Mouse (Mus musculus) small intestine, adult 2 months (tissue): ENCODE data around the gene Cops7a. TPM values are rescaled to one million over a fixed set of nuclear protein-coding genes. Genes with fewer than 3 reads are reported as not detected.
A peak's percentile ranks its signal among the peaks of the same experiment; 100 is the strongest.

Experiments used
- H3K27ac ChIP-seq: fragments of 200-500 bp; 2 replicates; pipeline ENCODE4 v1.5.1; 2012; ENCODE audit warnings: low read depth, low read length, control low read depth, inconsistent platforms; ENCODE audit not compliant: insufficient read depth
- H3K27me3 ChIP-seq: fragments of 200-500 bp; 2 replicates; pipeline ENCODE4 v1.6.1; 2012; ENCODE audit warnings: mild to moderate bottlenecking, moderate library complexity, low read length, inconsistent platforms; ENCODE audit not compliant: control insufficient read depth, insufficient read depth
- H3K36me3 ChIP-seq: fragments of 200-500 bp; 2 replicates; pipeline ENCODE4 v1.6.1; 2012; ENCODE audit warnings: mild to moderate bottlenecking, low read length, control low read depth, inconsistent platforms; ENCODE audit not compliant: control insufficient read depth, insufficient read depth
- H3K4me1 ChIP-seq: fragments of 200-500 bp; 2 replicates; pipeline ENCODE4 v1.6.1; 2012; ENCODE audit warnings: low read length, inconsistent platforms, mixed read lengths; ENCODE audit not compliant: control insufficient read depth, insufficient read depth, insufficient read length
- H3K4me3 ChIP-seq: fragments of 200-500 bp; 2 replicates; pipeline ENCODE4 v1.5.1; 2012; ENCODE audit warnings: low read depth, mild to moderate bottlenecking, control low read depth, inconsistent platforms, low read length, moderate library complexity
- CTCF ChIP-seq: fragments of 200-500 bp; IDR thresholded peaks from 2 replicates; pipeline ENCODE4 v1.5.1; 2012; ENCODE audit warnings: low read depth, mild to moderate bottlenecking, control low read depth, inconsistent platforms, low read length, moderate library complexity, mixed read lengths; ENCODE audit not compliant: insufficient replicate concordance, insufficient read length; ENCODE audit errors: extremely low read depth
- POLR2A ChIP-seq: fragments of 200-500 bp; IDR thresholded peaks from 2 replicates; pipeline ENCODE4 v1.6.1; 2012; ENCODE audit warnings: low read depth, mild to moderate bottlenecking, control low read depth, inconsistent platforms, low read length, moderate library complexity
- WGBS: fragments of 180-500 bp; shearing (Covaris S2); methylation state at CpG from one replicate; pipeline ENCODE4 v1.1.7; 2018; 5-methylcytosine and 5-hydroxymethylcytosine counted together
- polyA plus RNA-seq: library from polyadenylated mRNA; depleted of rRNA; stranded (reverse); fragments of >200 nt; gene quantifications from 2 replicates; pipeline ENCODE4 v1.2.3, GENCODE M21; 2012

Cops7a gene
- polyA plus RNA-seq, 1 experiment, result 131 TPM

DNA sequence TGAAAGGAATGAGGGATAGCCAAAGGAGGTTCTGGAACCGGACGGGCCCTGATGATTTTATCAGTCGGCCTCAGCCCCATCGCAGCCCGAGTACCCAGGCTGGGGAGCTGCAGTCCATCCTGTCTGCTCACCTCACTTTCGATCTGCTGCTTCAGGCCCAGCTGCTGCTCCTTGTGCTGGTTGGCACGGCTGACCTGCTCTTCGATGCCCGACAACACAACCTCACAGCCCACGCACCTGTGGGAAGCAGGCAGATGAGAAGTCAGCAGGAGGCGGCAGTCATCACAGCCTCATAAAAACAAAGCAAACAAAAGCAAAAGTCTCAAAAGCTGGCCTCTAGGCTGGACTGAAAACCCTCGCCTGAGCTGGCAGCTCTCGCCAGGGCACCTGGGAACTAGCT is 5.4 kb downstream of the Cops7a start:
- H3K36me3 ChIP-seq, result peaks cover 36% of the 10 kb centered on the region
- H3K4me1 ChIP-seq, result peaks cover 7% of the 10 kb centered on the region
- no peak overlapping the region for H3K27ac ChIP-seq
- no peaks in the 10 kb centered on the region for H3K27me3 ChIP-seq
- WGBS, result 87% methylated on average over 13 of the region's 13 CpGs
- no peak for TF ChIP-seq CTCF
- no peak for TF ChIP-seq POLR2A
- no peak overlapping the region for H3K4me3 ChIP-seq

DNA sequence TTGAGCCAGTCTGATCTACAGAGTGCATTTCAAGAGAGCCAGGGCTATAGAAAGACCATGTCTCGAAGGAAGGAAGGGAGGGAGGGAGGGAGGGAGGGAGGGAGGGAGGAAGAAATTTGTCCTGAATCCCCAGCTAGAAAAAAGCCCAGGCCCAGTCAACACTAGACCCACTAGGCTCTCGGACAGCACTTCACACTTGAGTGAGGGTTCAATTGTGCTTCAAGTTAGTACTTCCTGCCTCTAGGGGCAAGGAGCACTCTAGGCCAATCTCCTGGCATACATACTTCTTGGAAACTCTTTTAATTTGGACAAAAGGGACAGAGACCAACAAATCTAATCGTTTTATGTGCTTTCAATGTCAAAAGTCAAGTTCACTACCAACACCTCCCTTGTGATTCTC is 7.2 kb downstream of the Cops7a start:
- Histone ChIP-seq H3K4me3 (no peak overlapping the region), H3K4me1 (peaks cover 2% of the 10 kb centered on the region; the same call in 1 of the 2 replicates), H3K36me3 (peaks cover 36% of the 10 kb centered on the region), H3K27ac (no peak overlapping the region), H3K27me3 (no peaks in the 10 kb centered on the region)
- WGBS, result 73% methylated on average over 3 of the region's 3 CpGs
- no peak for TF ChIP-seq CTCF
- TF ChIP-seq POLR2A, result no peak

DNA sequence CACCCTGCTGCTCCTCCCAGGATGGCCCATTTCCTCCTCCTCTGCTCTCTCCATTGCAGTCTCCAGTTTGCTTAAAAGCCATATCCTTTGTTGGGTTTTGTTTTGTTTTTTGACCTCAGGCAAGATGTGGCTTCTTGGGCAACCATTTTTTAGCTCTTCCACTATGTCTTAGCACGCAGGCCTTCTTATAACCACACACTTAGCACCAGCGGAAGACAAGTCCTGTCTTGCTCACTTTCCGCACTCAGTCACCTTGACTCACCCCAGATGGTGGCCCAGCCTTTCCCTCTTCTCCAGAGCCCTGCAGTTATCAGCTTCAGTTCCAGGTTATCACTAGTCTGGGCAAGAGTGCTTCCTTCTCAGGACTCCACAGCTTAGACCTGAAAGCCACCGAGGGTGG is 10.1 kb downstream of the Cops7a start:
- H3K36me3 ChIP-seq, result peaks cover 27% of the 10 kb centered on the region
- H3K27ac ChIP-seq, result no peak overlapping the region
- TF ChIP-seq POLR2A, result no peak
- TF ChIP-seq CTCF, result no peak
- peaks cover 2% of the 10 kb centered on the region; the same call in 1 of the 2 replicates for H3K4me1 ChIP-seq
- H3K27me3 ChIP-seq, result no peaks in the 10 kb centered on the region
- WGBS, result 94% methylated on average over 4 of the region's 4 CpGs
- H3K4me3 ChIP-seq, result no peak overlapping the region

DNA sequence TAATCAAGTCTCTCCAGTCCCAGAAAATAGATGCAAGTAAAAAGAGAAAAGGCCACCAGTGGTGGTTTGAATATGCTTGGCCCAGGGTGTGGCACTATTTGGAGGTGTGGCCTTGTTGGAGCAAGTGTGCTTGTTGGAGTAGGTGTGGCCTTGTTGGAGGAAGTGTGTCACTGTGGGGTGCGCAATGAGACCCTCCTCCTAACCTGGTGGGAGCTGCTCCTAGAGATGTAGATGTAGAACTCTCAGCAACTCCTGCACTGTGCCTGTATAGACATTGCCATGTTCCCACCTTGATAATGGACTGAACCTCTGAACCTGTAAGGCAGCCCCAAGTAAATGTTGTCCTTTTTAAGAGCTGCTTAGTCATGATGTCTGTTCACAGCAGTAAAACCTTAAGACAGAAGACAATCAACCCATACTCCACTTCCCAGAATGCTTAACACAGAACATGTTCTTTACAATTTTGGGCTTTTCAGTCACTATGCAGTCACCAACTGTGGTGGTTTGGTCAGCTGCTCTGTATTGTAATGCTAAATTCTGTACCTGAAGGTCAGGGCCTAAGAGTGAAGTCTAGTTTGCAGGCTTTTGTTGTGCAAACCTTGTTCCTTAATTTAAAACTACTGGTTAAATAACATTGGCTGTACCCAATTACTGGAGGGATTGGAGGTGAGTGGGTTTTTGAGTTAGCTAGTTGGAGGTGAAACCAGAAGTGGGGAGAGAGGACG is 11.2 kb downstream of the Cops7a start:
- peaks cover 17% of the 10 kb centered on the region for H3K36me3 ChIP-seq
- H3K4me3 ChIP-seq, result no peak overlapping the region
- TF ChIP-seq POLR2A, result no peak
- no peak for TF ChIP-seq CTCF
- peaks cover 2% of the 10 kb centered on the region; the same call in 1 of the 2 replicates for H3K4me1 ChIP-seq
- no peak overlapping the region for H3K27ac ChIP-seq
- H3K27me3 ChIP-seq, result no peaks in the 10 kb centered on the region
- 95% methylated on average over 2 of the region's 2 CpGs for WGBS

DNA sequence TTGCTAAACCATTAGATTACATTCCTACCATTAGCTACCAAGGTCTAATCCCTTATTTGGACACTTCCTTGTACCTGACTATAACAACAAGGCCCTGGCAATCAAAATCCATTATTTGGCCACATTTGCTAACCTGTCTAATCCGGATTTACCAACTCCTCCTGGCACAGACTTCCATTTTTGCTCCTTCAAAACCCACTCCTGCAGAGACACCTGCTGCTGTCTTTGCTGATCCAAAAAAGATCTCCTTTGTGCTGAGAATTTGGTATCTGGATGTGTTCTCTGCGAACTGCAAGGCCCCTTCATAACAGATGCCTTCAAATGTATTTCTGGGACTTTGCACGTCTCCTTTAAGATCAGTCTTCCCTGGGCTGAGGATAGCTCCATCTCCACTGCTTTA is 21.8 kb downstream of the Cops7a start:
- Histone ChIP-seq H3K4me3 (no peak overlapping the region), H3K27me3 (no peaks in the 10 kb centered on the region), H3K4me1 (peaks cover 6% of the 10 kb centered on the region), H3K36me3 (no peaks in the 10 kb centered on the region), H3K27ac (peak overlapping the region; percentile 48; the same call in 1 of the 2 replicates)
- TF ChIP-seq POLR2A (no peak), CTCF (no peak)
- WGBS, result 87% methylated on average over 3 of the region's 3 CpGs

DNA sequence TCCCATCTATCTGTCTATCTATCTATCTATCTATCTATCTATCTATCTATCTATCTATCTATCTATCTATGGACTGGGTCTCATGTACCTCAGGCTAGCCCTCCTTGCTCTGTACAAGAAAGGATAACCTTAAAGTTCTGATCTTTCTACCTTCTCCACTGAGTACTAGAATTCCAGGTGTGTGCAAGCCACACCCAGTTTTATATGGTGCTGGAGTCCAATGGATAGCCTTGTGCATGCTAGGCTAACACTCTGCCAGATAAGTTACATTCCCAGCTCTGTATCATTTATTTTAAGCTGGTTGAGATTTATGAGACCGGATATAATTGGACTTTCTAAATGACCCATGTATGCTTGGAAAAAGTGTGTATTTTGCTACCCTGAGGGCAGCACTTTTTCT is 23.7 kb downstream of the Cops7a start:
- 30% methylated on average over 1 of the region's 1 CpGs for WGBS
- Histone ChIP-seq H3K4me1 (peaks cover 6% of the 10 kb centered on the region), H3K27ac (0 out of 2 replicates have a peak overlapping the region, but pooled peaks have one; percentile 63), H3K4me3 (no peak overlapping the region), H3K36me3 (peaks cover 6% of the 10 kb centered on the region), H3K27me3 (no peaks in the 10 kb centered on the region)
- TF ChIP-seq CTCF (no peak), POLR2A (no peak)

DNA sequence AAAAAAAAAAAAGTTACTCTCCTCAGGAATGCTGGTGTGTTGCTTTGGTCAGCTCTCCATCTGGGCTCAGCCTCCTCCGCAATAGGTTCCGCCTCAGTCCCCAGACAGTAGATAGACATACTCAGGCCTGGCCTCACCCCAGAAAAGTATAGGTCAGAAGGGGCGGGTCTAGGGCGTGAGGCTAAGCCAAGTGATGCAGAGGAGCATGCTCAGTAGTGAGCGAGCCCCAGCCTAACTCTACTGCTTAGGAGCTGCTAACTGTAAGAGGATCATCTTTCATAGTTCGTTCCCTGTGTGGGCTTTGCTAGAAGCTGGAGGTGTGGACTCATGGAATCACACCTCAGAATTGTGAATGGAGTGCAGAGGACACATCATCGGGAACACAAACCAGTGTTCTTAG is 26.8 kb downstream of the Cops7a start:
- Histone ChIP-seq H3K4me3 (no peak overlapping the region), H3K4me1 (peaks cover 15% of the 10 kb centered on the region), H3K27ac (no peak overlapping the region), H3K36me3 (peaks cover 35% of the 10 kb centered on the region), H3K27me3 (no peaks in the 10 kb centered on the region)
- 78% methylated on average over 7 of the region's 7 CpGs for WGBS
- TF ChIP-seq POLR2A, result no peak

DNA sequence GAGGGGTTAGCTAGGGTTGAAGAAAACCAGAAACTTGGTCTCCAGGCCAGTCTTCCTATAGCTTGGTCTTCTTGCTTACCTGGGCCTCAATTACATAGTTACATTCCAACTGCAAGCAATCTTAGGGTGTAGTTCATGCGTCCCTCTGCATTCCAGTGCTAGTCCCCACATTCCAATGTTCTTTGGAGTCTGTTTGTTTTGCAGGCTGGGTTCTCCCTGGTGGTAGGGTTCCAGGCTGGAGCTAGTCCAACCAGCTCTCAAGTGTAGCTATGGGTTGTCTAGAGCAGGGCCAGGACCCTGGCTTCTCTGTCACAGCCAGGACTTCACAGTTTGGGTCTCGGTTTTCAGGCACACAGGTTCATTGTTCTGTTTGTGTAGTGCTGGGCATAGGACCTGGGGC is 27.8 kb downstream of the Cops7a start:
- no peak for TF ChIP-seq CTCF
- no peak for TF ChIP-seq POLR2A
- H3K27ac ChIP-seq, result no peak overlapping the region
- no peaks in the 10 kb centered on the region for H3K27me3 ChIP-seq
- H3K4me1 ChIP-seq, result peaks cover 13% of the 10 kb centered on the region
- H3K4me3 ChIP-seq, result no peak overlapping the region
- WGBS, result 65% methylated on average over 2 of the region's 2 CpGs
- H3K36me3 ChIP-seq, result peaks cover 38% of the 10 kb centered on the region
